Mouse (Mus musculus) liver, embryonic 12.5 days (tissue): ENCODE measurements around the gene Antxr1. TPM values are rescaled to one million over a fixed set of nuclear protein-coding genes. Genes with fewer than 3 reads are reported as not detected.

Experiments
- ATAC-seq: fragments of 200-750 bp; cut with Nextera tagmentation; 2 replicates; pipeline ENCODE4 v1.8.0; 2017; ENCODE audit warnings: moderate number of reproducible peaks, mild to moderate bottlenecking, moderate library complexity
- H3K27ac ChIP-seq: fragments of 300-500 bp; sonication (generic); 2 replicates; pipeline ENCODE4 v1.5.1; 2016; ENCODE audit warnings: mild to moderate bottlenecking
- H3K27me3 ChIP-seq: fragments of 300-500 bp; sonication (generic); replicated peaks from 2 replicates; pipeline ENCODE4 v1.6.1; 2016; ENCODE audit warnings: mild to moderate bottlenecking, moderate library complexity
- H3K36me3 ChIP-seq: fragments of 300-500 bp; sonication (generic); 2 replicates; pipeline ENCODE4 v1.6.1; 2016; ENCODE audit warnings: mild to moderate bottlenecking, moderate library complexity
- H3K4me1 ChIP-seq: fragments of 300-500 bp; sonication (generic); 2 replicates; pipeline ENCODE4 v1.6.1; 2016
- H3K4me2 ChIP-seq: fragments of 300-500 bp; sonication (generic); 2 replicates; pipeline ENCODE4 v1.6.1; 2016; ENCODE audit warnings: mild to moderate bottlenecking, moderate library complexity
- H3K4me3 ChIP-seq: fragments of 300-500 bp; sonication (generic); 2 replicates; pipeline ENCODE4 v1.5.1; 2016; ENCODE audit warnings: mild to moderate bottlenecking, moderate library complexity
- H3K9ac ChIP-seq: fragments of 300-500 bp; sonication (generic); 2 replicates; pipeline ENCODE4 v1.6.1; 2016; ENCODE audit warnings: mild to moderate bottlenecking, moderate library complexity
- H3K9me3 ChIP-seq: fragments of 300-500 bp; sonication (generic); replicated peaks from 2 replicates; pipeline ENCODE4 v1.6.1; 2016; ENCODE audit warnings: mild to moderate bottlenecking, moderate library complexity
- WGBS: fragments of 180-500 bp; shearing (Covaris S2); methylation state at CpG from one replicate; pipeline ENCODE4 v1.1.7; 2016; ENCODE audit not compliant: insufficient replicate concordance; 5-methylcytosine and 5-hydroxymethylcytosine counted together
- polyA plus RNA-seq: library from polyadenylated mRNA; unstranded; fragments of >200 nt; fragmentation: Nextera tagmentation; extraction: Ambion mirVana; gene quantifications from 2 replicates; pipeline ENCODE4 v1.2.1, GENCODE M21; 2016

Antxr1 gene
- polyA plus RNA-seq, 1 experiment from 2014 or later: 0.64 TPM

DNA sequence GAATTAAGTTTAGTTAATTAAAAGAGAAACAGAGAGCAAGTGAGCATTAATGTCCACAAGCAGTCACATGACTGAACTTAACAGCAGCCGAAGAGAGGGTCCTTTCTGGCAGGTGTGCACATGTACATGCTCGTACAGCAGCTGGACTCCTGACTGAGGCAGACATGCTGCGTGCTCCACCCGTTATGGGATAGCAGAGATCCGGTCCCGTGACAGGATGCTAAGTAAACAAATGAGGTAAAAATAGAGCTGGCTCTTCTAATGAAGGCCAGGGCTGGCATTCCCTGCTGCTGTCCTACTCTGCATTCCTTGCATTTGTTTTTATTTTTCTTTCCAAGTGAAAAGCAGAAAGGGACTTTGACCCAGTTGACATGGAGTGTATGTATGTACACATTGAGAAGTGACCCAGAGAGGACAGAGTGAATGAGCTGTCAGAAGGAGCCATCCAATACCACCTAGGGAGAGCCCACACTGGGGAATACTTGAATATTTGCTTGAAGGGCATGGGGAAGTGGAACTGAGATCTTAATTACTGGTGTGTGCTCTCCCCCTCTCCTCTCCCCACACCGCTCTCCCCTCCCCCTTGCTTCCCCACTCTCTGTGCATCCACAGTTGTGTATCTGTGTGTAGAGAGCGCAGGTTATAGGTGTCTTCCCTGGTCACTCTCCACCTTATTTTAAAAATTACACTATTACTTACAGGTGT is 208.4 kb downstream of the Antxr1 start:
- Histone ChIP-seq H3K9ac (no peak overlapping the region), H3K4me3 (no peak overlapping the region), H3K4me2 (no peak overlapping the region), H3K36me3 (no peaks in the 10 kb centered on the region), H3K27ac (no peak overlapping the region), H3K9me3 (peaks cover 8% of the 10 kb centered on the region; the same call in 1 of the 2 replicates), H3K27me3 (no peaks in the 10 kb centered on the region), H3K4me1 (peaks cover 9% of the 10 kb centered on the region; the same call in 1 of the 2 replicates)
- ATAC-seq: no peak
- 55% methylated on average over 8 of the region's 8 CpGs for WGBS

DNA sequence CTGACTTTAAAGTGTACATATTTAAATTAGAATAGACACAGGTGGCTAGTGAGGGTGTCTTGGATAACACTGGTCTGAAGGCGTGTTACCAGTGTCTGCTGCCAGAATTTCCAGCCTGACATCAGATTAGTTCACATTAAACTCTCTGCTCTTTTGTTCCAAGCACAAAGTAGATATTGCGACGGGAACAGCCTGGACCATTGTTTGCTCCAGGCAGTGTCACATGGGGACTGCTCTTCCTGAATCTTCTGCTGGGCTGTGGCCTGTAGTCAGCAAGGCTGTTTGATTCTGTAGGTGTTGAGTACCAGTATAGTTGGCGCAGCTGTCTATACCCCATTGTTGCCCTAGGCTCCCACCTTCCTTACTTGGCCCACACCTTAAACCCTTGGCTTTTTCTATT is 211.6 kb downstream of the Antxr1 start:
- ATAC-seq: no peak
- no peak overlapping the region for H3K4me2 ChIP-seq
- WGBS: 80% methylated on average over 4 of the region's 4 CpGs
- H3K27ac ChIP-seq: no peak overlapping the region
- no peak overlapping the region for H3K9ac ChIP-seq
- H3K36me3 ChIP-seq: no peaks in the 10 kb centered on the region
- H3K9me3 ChIP-seq: 0 out of 2 replicates have a peak, but pooled peaks cover 3% of the 10 kb centered on the region
- no peak overlapping the region for H3K4me3 ChIP-seq
- no peaks in the 10 kb centered on the region for H3K27me3 ChIP-seq
- peaks cover 9% of the 10 kb centered on the region; the same call in 1 of the 2 replicates for H3K4me1 ChIP-seq

DNA sequence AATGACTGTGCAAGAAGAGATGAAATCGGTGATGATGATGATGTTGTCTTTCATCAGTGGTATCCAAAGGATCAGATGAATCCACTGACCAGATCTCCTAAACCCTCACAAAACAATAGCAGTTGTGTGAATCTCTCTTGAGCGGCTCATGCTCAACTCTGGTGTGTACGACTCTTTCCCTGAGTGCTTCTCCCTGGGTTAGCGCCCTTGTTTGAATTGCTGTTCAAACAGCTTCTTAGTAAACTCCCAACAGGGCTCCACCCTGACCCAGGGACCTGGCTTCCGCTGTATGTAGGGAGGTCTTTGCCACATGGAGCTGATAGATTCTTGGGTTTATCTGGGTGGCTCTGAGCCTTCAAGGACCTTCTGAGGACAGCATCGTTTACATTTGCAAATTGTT is 212.2 kb downstream of the Antxr1 start:
- Histone ChIP-seq H3K27me3 (no peaks in the 10 kb centered on the region), H3K4me1 (peaks cover 9% of the 10 kb centered on the region; the same call in 1 of the 2 replicates), H3K36me3 (no peaks in the 10 kb centered on the region), H3K4me2 (no peak overlapping the region), H3K27ac (no peak overlapping the region), H3K4me3 (no peak overlapping the region), H3K9me3 (0 out of 2 replicates have a peak, but pooled peaks cover 3% of the 10 kb centered on the region), H3K9ac (no peak overlapping the region)
- ATAC-seq: no peak
- 67% methylated on average over 6 of the region's 6 CpGs for WGBS

DNA sequence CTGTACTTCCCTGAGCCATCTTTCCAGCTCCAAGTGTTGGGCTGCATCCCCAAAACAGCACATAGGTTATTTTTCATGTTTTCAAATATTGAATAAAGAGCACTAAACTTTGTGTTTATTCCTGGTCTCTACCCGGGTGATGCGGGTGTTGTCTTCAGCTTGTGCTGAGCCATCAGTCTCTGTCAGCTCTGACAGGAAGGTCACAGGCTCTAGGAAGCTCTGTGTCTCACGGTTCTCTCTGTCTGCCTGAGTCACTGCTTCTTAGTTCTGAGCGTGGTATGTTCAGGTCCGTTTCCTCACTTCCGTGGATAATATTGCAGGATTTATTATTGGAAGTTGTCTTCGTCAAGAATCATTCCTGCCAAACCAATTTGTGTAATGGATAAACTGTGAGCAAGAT is 213.7 kb downstream of the Antxr1 start:
- 66% methylated on average over 7 of the region's 7 CpGs for WGBS
- Histone ChIP-seq H3K27ac (no peak overlapping the region), H3K4me3 (no peak overlapping the region), H3K36me3 (no peaks in the 10 kb centered on the region), H3K4me1 (peaks cover under 1% of the 10 kb centered on the region; the same call in 1 of the 2 replicates), H3K9ac (no peak overlapping the region), H3K9me3 (0 out of 2 replicates have a peak, but pooled peaks cover 3% of the 10 kb centered on the region), H3K27me3 (no peaks in the 10 kb centered on the region), H3K4me2 (no peak overlapping the region)
- ATAC-seq: no peak

DNA sequence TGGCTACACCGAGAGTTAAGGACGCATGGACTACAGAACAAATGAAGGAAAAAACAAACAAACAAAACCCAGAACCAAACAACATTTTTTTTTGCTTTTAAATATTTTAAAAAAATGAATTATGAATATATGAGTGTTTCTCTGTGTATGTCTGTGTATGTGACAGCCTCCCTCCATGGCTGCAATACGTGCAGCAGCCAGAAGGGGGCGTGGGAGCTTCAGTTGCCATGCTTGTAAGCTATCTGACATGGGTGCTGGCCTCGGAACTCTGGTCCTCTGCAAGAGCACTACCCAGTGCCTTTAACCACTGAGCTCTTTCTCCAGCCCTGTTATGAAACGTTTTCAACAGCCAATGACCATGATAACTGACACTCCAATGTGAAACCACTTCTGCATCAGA is 215.0 kb downstream of the Antxr1 start:
- Histone ChIP-seq H3K4me2 (no peak overlapping the region), H3K9me3 (0 out of 2 replicates have a peak, but pooled peaks cover 3% of the 10 kb centered on the region), H3K9ac (no peak overlapping the region), H3K27ac (no peak overlapping the region), H3K4me1 (no peaks in the 10 kb centered on the region), H3K4me3 (no peak overlapping the region), H3K27me3 (no peaks in the 10 kb centered on the region; the same call in 1 of the 2 replicates), H3K36me3 (no peaks in the 10 kb centered on the region)
- WGBS: 70% methylated on average over 6 of the region's 6 CpGs
- no peak for ATAC-seq

DNA sequence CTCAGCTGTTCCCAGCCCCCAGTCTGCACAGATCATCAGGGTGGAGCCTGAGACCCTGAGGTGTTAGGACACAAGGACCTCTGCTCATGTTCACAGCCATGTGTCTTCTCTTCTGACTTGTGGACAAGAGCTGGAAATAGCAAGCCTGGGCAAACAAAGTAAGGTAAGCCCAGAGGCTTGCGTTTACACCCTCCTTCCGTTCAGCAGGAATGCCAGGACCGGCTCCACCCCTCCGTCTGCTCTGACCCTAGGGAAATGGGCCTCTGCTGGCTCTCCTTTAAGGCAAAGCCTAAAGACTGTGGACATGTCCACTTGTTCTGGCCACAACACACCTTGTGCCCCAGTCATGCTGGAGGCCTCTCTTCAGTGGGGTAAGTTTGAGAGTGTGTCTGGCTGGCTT is 215.6 kb downstream of the Antxr1 start:
- peak; percentile 32; the same call in 1 of the 2 replicates for ATAC-seq
- 0 out of 2 replicates have a peak, but pooled peaks cover 3% of the 10 kb centered on the region for H3K9me3 ChIP-seq
- 76% methylated on average over 4 of the region's 4 CpGs for WGBS
- H3K27me3 ChIP-seq: no peaks in the 10 kb centered on the region; the same call in 1 of the 2 replicates
- H3K9ac ChIP-seq: no peak overlapping the region
- H3K4me3 ChIP-seq: no peak overlapping the region
- H3K4me2 ChIP-seq: no peak overlapping the region
- no peaks in the 10 kb centered on the region for H3K36me3 ChIP-seq
- no peaks in the 10 kb centered on the region for H3K4me1 ChIP-seq
- no peak overlapping the region for H3K27ac ChIP-seq

DNA sequence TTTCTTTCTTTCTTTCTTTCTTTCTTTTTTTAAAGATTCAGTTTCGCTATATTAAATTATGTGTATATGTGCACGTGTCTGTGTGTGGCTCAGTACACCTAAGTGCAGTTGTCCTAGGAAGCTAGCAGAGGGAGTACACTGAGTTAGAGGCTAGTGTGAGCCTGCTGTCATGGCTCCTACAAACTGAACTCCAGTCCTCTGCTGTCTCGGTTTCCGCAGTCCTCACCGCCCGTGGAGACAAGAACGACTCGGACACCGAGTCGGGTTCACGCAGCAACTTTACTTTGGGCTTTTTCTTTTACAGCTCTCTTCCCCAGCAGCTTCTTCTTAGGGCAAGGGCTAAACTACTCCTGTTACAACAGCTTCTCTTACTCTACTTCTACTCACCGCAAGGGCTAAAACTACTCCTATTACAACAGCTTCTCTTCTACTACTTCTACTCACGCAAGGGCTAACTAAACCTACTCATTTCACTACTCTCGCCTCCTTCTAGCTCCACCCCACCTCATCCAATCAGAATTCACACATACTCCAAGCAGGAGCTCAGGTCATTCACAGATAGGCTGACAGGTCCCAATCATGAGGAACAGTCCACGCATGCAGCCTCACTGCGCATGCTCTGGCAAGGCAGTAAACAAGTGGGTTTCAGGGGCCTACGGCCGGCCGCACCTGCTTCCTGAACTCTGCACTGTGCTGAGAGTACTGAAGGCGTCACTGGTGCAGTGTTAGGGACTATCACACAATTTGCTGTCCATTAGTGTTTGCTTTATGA is 216.4 kb downstream of the Antxr1 start:
- Histone ChIP-seq H3K36me3 (no peaks in the 10 kb centered on the region), H3K27me3 (no peaks in the 10 kb centered on the region; the same call in 1 of the 2 replicates), H3K4me3 (no peak overlapping the region), H3K4me1 (no peaks in the 10 kb centered on the region), H3K9me3 (0 out of 2 replicates have a peak, but pooled peaks cover 3% of the 10 kb centered on the region), H3K4me2 (0 out of 2 replicates have a peak overlapping the region, but pooled peaks have one; percentile 5), H3K9ac (no peak overlapping the region), H3K27ac (no peak overlapping the region)
- WGBS: 71% methylated on average over 20 of the region's 20 CpGs
- peak; percentile 67 for ATAC-seq

DNA sequence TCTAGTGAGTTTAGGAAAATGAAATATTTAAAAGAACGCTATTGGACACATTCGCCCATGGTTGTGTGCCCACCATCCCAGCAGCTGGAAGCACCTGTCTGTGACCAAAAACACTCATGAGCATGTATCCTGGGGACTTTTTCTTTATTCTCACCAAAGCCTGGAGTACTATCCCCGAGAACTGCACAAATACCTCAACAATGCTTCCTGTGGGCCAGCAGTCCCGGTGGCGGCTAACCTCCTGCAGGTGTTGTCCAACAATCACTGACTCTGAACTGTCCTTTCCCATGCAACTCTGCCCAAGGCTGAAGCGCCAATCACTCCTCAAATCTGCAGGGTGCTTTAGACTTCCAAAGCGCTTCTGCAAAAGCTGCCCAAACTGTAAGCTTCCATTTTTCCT is 219.0 kb downstream of the Antxr1 start:
- WGBS: 69% methylated on average over 7 of the region's 7 CpGs
- ATAC-seq: no peak
- H3K9ac ChIP-seq: no peak overlapping the region
- H3K36me3 ChIP-seq: no peaks in the 10 kb centered on the region
- H3K27ac ChIP-seq: no peak overlapping the region
- H3K4me3 ChIP-seq: no peak overlapping the region
- H3K4me2 ChIP-seq: no peak overlapping the region
- H3K27me3 ChIP-seq: peaks cover 5% of the 10 kb centered on the region; the same call in 1 of the 2 replicates
- H3K4me1 ChIP-seq: no peaks in the 10 kb centered on the region
- H3K9me3 ChIP-seq: 0 out of 2 replicates have a peak, but pooled peaks cover 3% of the 10 kb centered on the region

DNA sequence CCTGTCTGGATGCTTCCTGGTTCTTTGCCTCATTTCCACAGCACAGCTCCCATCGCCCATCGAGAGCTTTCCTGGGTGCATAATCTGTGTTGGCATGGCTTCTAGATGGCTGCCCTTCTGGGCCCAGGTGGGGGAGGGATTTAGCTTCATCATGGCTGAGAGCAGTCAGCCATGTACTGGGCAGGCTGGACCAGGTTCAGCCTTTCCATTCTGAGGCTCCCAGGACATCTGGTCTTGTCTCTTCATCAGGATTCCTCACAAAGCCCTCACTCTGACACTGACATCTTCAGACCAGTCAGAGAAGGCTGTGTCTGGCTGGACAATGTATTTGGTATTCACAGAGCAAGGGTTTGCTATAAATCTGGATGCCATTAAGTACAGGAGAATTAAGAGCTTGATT is 219.6 kb downstream of the Antxr1 start:
- H3K27ac ChIP-seq: no peak overlapping the region
- H3K9me3 ChIP-seq: 0 out of 2 replicates have a peak, but pooled peaks cover 3% of the 10 kb centered on the region
- peaks cover 10% of the 10 kb centered on the region; the same call in 1 of the 2 replicates for H3K27me3 ChIP-seq
- WGBS: 70% methylated on average over 2 of the region's 2 CpGs
- no peak overlapping the region for H3K4me3 ChIP-seq
- no peak overlapping the region for H3K9ac ChIP-seq
- no peak for ATAC-seq
- no peaks in the 10 kb centered on the region for H3K36me3 ChIP-seq
- H3K4me1 ChIP-seq: no peaks in the 10 kb centered on the region
- no peak overlapping the region for H3K4me2 ChIP-seq

DNA sequence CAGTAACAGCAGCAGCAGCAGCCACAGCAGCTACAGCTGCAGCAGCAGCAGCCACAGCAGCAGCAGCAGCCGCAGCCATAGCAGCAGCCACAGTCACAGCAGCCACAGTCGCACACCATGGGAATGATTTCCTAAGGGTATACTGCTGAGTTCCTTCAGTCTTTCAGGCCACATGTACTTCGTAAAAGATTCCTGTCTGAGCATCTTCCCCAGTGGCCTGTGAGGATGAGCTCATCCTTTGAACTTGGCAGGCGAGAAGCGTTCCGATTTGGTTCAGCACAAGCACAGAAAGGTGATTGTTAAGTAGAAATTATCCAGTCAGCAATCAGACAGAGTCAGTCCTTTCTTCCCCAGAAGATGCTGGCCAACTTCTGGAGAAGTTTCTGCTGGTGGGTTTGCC is 223.5 kb downstream of the Antxr1 start:
- H3K27ac ChIP-seq: no peak overlapping the region
- no peaks in the 10 kb centered on the region for H3K36me3 ChIP-seq
- WGBS: 73% methylated on average over 6 of the region's 6 CpGs
- H3K27me3 ChIP-seq: peaks cover 23% of the 10 kb centered on the region
- no peak overlapping the region for H3K4me2 ChIP-seq
- no peak overlapping the region for H3K4me3 ChIP-seq
- no peaks in the 10 kb centered on the region for H3K4me1 ChIP-seq
- ATAC-seq: no peak
- no peak overlapping the region for H3K9ac ChIP-seq
- H3K9me3 ChIP-seq: no peaks in the 10 kb centered on the region

DNA sequence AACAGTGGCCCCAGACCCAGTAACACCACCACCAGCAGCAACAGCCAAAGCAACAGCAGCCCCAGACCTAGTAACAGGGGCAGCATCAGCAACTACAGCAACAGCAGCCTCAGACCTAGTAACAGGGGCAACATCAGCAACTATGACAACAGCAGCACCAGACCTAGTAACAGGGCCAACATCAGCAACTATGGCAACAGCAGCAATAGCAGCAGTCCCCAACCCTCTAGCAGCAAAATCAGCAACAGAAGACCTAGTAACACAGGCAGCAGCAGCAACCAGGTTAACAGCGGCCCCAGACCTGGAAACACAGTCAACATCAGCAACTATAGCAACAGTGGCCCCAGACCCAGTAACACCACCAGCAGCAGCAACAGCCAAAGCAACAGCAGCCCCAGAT is 224.1 kb downstream of the Antxr1 start:
- no peak for ATAC-seq
- no peaks in the 10 kb centered on the region for H3K9me3 ChIP-seq
- no peak overlapping the region for H3K9ac ChIP-seq
- no peak overlapping the region for H3K4me3 ChIP-seq
- peaks cover 23% of the 10 kb centered on the region for H3K27me3 ChIP-seq
- H3K4me2 ChIP-seq: no peak overlapping the region
- no peak overlapping the region for H3K27ac ChIP-seq
- H3K36me3 ChIP-seq: no peaks in the 10 kb centered on the region
- no peaks in the 10 kb centered on the region for H3K4me1 ChIP-seq
- WGBS: 70% methylated on average over 1 of the region's 1 CpGs
